Mouse (Mus musculus) embryonic facial prominence, embryonic 10.5 days (tissue): ENCODE results near the gene Adam30. TPM values are rescaled to one million over a fixed set of nuclear protein-coding genes. Genes with fewer than 3 reads are reported as not detected.
"Not testable (repeated sequence)": the region's sequence is repeated elsewhere in the genome, so short reads cannot be mapped to it uniquely, and the experiment has no call there.

ENCODE experiments used
- DNase-seq: peaks from one replicate; pipeline ENCODE4 v3.0.0-alpha.2; 2017; ENCODE audit warnings: low spot score
- H3K27ac ChIP-seq: fragments of 300-500 bp; sonication (generic); replicated peaks from 2 replicates; pipeline ENCODE4 v1.5.1; 2016; ENCODE audit warnings: mild to moderate bottlenecking
- H3K27me3 ChIP-seq: fragments of 300-500 bp; sonication (generic); replicated peaks from 2 replicates; pipeline ENCODE4 v1.6.1; 2016; ENCODE audit warnings: low read depth, mild to moderate bottlenecking; ENCODE audit not compliant: poor library complexity, severe bottlenecking
- H3K36me3 ChIP-seq: fragments of 300-500 bp; sonication (generic); replicated peaks from 2 replicates; pipeline ENCODE4 v1.6.1; 2016; ENCODE audit warnings: mild to moderate bottlenecking, moderate library complexity
- H3K4me1 ChIP-seq: fragments of 300-500 bp; sonication (generic); 2 replicates; pipeline ENCODE4 v1.6.1; 2016
- H3K4me3 ChIP-seq: fragments of 300-500 bp; sonication (generic); 2 replicates; pipeline ENCODE4 v1.5.1; 2016; ENCODE audit warnings: mild to moderate bottlenecking, moderate library complexity
- H3K9me3 ChIP-seq: fragments of 300-500 bp; sonication (generic); 2 replicates; pipeline ENCODE4 v1.6.1; 2016; ENCODE audit warnings: mild to moderate bottlenecking
- WGBS: fragments of 180-500 bp; shearing (Covaris S2); methylation state at CpG from one replicate; pipeline ENCODE4 v1.1.7; 2016; 5-methylcytosine and 5-hydroxymethylcytosine counted together
- polyA plus RNA-seq: library from polyadenylated mRNA; unstranded; fragments of >200 nt; fragmentation: Nextera tagmentation; extraction: Ambion mirVana; gene quantifications from 2 replicates; pipeline ENCODE4 v1.2.1, GENCODE M21; 2016

The Adam30 gene
- not detected in 2 replicates for polyA plus RNA-seq

DNA sequence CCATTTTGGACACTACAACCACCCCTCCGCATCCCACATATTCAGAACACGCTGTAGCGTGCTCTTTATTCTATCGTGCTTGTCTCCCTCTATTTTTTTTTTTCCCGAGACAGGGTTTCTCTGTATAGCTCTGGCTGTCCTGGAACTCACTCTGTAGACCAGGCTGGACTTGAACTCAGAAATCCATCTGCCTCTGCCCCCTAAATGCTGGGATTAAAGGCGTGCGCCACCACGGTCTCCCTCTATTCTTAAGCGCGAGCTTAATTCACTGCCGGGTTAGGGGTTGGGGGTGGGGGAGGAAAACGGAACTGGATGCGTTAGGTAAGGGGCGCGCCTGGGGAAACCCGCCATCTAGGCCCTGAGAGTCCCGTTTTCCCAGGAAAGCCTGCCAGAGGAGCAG, at the start of gene Adam30:
Adam30 (plus strand) TSS at position 301 of the 400 bp plus-strand sequence.
- Histone ChIP-seq H3K27ac (no peak within 1 kb of the TSS), H3K9me3 (no peaks in the 10 kb centered on the region), H3K4me3 (no peak within 1 kb of the TSS), H3K27me3 (no peaks in the 10 kb centered on the region), H3K36me3 (no peaks in the 10 kb centered on the region), H3K4me1 (no peaks in the 10 kb centered on the region; the same call in 1 of the 2 replicates)
- 80% methylated on average over 17 of the region's 17 CpGs for WGBS
- no peak for DNase-seq

- peaks cover 97% of the 10 kb centered on the region for H3K36me3 ChIP-seq
- no peak overlapping the region for H3K27ac ChIP-seq
- peaks cover 6% of the 10 kb centered on the region for H3K4me1 ChIP-seq
- no peak overlapping the region for H3K4me3 ChIP-seq
- WGBS: 91% methylated on average over 3 of the region's 3 CpGs
- DNase-seq: no peak
- no peaks in the 10 kb centered on the region for H3K27me3 ChIP-seq
- H3K9me3 ChIP-seq: no peaks in the 10 kb centered on the region
Observed at GRCm38 (mm10) chr3:98118252-98118651, 42.2 kb upstream of the Adam30 start.

DNA sequence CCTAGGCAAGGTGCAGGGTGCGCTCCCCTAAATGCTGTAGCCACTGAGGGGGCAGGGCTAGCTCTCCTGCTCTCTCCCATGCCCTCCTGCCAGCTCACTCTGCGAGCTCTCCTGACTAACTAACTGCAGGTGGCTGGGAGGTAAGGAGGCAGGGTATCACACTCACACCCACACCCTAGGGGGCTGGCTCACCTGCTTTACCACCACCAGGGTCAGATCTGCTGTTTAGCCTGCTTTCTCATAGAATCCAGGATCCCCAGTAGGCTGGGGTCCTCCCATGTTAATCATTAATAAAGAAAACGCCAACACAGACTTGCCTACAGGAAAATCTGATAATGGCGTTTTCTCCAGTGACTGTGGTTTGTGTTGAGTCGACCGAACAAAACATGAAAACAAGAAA, 41.1 kb upstream of the Adam30 start:
- H3K4me1 ChIP-seq: peaks cover 6% of the 10 kb centered on the region
- no peak for DNase-seq
- H3K4me3 ChIP-seq: no peak overlapping the region
- H3K27me3 ChIP-seq: no peaks in the 10 kb centered on the region
- H3K9me3 ChIP-seq: no peaks in the 10 kb centered on the region
- H3K36me3 ChIP-seq: peaks cover 97% of the 10 kb centered on the region
- 86% methylated on average over 6 of the region's 6 CpGs for WGBS
- no peak overlapping the region for H3K27ac ChIP-seq

- Histone ChIP-seq H3K4me1 (peaks cover 6% of the 10 kb centered on the region), H3K4me3 (no peak overlapping the region), H3K27ac (no peak overlapping the region), H3K27me3 (no peaks in the 10 kb centered on the region), H3K36me3 (peaks cover 96% of the 10 kb centered on the region), H3K9me3 (no peaks in the 10 kb centered on the region)
- 37% methylated on average over 6 of the region's 6 CpGs for WGBS
- DNase-seq: no peak
Observed at GRCm38 (mm10) chr3:98120884-98121283, 39.5 kb upstream of the Adam30 start.

DNA sequence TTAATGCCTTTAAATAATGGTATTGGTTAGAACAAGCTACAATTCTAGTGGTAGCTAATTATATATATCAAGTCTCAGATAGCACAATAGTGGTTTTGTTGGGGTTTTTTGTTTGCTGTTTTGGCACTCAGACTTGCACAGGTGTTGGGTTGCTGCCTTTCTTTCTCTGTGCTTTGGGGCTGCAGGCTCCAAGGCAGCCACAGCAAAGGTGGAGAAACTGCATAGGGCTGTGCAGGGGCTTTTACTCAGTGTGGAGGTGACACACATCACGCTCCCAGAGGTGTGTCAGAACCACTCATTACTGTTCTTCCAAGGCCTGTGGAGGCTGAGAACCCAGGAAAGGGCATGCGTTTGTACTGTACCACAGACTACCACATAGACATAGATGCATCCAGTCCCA, 32.7 kb upstream of the Adam30 start:
- H3K4me1 ChIP-seq: no peaks in the 10 kb centered on the region
- no peak overlapping the region for H3K4me3 ChIP-seq
- no peak overlapping the region for H3K27ac ChIP-seq
- no peak for DNase-seq
- WGBS: 89% methylated on average over 2 of the region's 2 CpGs
- peaks cover 99% of the 10 kb centered on the region for H3K36me3 ChIP-seq
- no peaks in the 10 kb centered on the region for H3K27me3 ChIP-seq
- no peaks in the 10 kb centered on the region for H3K9me3 ChIP-seq

DNA sequence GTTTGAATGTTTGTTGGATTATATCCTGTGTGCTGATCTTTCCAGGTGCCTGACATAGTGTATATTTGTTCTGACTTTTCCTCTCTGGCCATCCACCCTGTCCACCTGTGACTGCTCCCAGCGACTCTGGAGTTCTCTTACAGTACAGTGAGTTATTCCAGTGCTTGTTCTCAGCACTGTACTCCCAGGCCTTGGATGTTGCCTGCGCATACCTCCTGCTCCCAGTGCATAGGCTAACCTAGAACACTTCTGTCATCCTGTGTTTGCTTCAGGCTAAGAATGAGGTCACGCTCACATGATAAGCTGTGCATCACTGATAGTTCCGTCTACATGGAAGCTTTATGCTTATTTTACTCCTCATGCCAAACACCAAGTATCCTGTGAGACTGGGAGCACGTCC, 31.7 kb upstream of the Adam30 start:
- no peak for DNase-seq
- H3K36me3 ChIP-seq: peaks cover 99% of the 10 kb centered on the region
- H3K4me3 ChIP-seq: no peak overlapping the region
- H3K27ac ChIP-seq: no peak overlapping the region
- no peaks in the 10 kb centered on the region for H3K4me1 ChIP-seq
- H3K27me3 ChIP-seq: no peaks in the 10 kb centered on the region
- no peaks in the 10 kb centered on the region for H3K9me3 ChIP-seq
- WGBS: 91% methylated on average over 5 of the region's 5 CpGs

GRCm38 (mm10) chr3:98132140-98132539, 28.3 kb upstream of the Adam30 start:
- peaks cover 98% of the 10 kb centered on the region for H3K36me3 ChIP-seq
- 90% methylated on average over 4 of the region's 4 CpGs for WGBS

DNA sequence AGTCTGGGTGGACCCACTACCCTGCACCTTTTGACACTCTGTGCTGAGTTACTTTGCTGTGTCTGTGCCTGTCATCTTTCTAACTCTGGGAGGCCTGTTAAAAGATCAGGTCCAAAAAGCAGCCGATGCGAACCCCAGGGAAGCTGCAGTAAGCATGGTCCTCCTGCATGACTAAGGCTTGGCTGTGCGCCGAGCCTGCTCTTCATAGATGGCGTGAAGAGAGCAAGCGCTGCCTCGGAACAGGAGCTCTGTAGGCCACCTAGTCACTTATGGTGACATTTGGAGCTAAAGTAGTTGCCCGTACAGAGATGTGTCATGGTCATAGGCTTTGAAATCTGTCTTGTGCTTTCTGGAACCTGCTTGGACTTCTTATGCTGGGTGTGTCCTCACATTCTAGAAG, 27.8 kb upstream of the Adam30 start:
- DNase-seq: no peak
- Histone ChIP-seq H3K4me3 (no peak overlapping the region), H3K9me3 (no peaks in the 10 kb centered on the region), H3K4me1 (no peaks in the 10 kb centered on the region), H3K27ac (no peak overlapping the region), H3K36me3 (peaks cover 98% of the 10 kb centered on the region), H3K27me3 (no peaks in the 10 kb centered on the region)
- WGBS: 96% methylated on average over 8 of the region's 8 CpGs

More at GRCm38 (mm10) chr3:98132140-98132539, 28.3 kb upstream of the Adam30 start:
- not testable (repeated sequence) for H3K27me3 ChIP-seq, H3K27ac ChIP-seq, H3K9me3 ChIP-seq, DNase-seq, H3K4me1 ChIP-seq, H3K4me3 ChIP-seq

DNA sequence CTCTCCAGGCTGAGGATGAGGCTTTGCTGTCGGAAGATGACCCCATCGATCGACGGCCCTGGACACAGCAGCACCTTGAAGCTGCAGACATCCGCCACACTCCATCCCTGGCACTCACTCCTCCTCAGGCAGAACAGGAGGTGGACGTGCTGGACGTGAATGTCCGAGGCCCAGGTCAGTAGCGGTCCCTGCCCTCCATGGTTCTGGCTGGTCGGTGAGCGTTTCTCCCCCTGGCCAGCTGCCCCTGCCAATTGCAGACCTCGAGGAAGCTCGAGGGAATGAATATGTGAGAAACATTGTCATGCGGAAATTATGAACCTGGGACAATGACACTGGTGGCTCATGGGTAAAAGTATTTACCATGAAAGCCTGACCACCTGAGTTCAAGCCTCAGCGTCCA, 19.0 kb upstream of the Adam30 start:
- DNase-seq: no peak
- whole genome bisulfite sequencing: 93% methylated on average over 15 of the region's 15 CpGs
- Histone ChIP-seq H3K27ac (no peak overlapping the region), H3K27me3 (no peaks in the 10 kb centered on the region), H3K4me3 (no peak overlapping the region), H3K4me1 (no peaks in the 10 kb centered on the region), H3K9me3 (no peaks in the 10 kb centered on the region), H3K36me3 (peaks cover 100% of the 10 kb centered on the region)

GRCm38 (mm10) chr3:98142862-98143261, 17.6 kb upstream of the Adam30 start:
- Histone ChIP-seq H3K27ac (no peak overlapping the region), H3K4me3 (no peak overlapping the region), H3K27me3 (no peaks in the 10 kb centered on the region), H3K4me1 (no peaks in the 10 kb centered on the region), H3K36me3 (peaks cover 100% of the 10 kb centered on the region), H3K9me3 (no peaks in the 10 kb centered on the region)
- no peak for DNase-seq
- 96% methylated on average over 13 of the region's 13 CpGs for WGBS

- Histone ChIP-seq H3K27ac (peak overlapping the region; percentile 35; the same call in 1 of the 2 replicates), H3K4me1 (no peaks in the 10 kb centered on the region), H3K4me3 (no peak overlapping the region), H3K9me3 (no peaks in the 10 kb centered on the region), H3K27me3 (no peaks in the 10 kb centered on the region), H3K36me3 (peaks cover 98% of the 10 kb centered on the region)
- 78% methylated on average over 10 of the region's 10 CpGs for WGBS
- DNase-seq: no peak
Observed at GRCm38 (mm10) chr3:98145204-98145603, 15.2 kb upstream of the Adam30 start.

- H3K27me3 ChIP-seq: no peaks in the 10 kb centered on the region
- 95% methylated on average over 29 of the region's 29 CpGs for WGBS
- no peaks in the 10 kb centered on the region for H3K9me3 ChIP-seq
- no peaks in the 10 kb centered on the region for H3K4me1 ChIP-seq
- no peak overlapping the region for H3K27ac ChIP-seq
- no peak for DNase-seq
- peaks cover 95% of the 10 kb centered on the region for H3K36me3 ChIP-seq
- no peak overlapping the region for H3K4me3 ChIP-seq
Observed at GRCm38 (mm10) chr3:98146471-98147410, 13.7 kb upstream of the Adam30 start.

DNA sequence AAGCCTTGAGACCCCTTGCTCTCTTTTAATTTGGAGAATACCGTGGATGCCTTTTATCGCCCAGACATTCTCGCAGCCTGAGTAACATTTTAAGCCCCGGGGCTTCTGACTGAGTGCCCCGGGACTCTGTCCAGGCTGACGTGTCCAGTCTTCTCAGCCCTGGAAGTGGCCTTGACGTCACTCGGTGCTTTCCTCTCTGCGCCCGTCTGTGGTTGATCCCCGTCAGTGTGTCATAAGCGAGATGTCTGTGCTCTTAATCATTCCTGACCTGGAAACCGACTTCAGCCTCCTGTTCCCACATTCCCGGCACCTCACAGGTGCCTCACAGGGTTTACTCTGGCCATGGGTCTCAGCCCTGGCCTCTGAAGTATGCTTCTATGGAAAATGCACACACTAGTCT, 12.7 kb upstream of the Adam30 start:
- Histone ChIP-seq H3K27me3 (no peaks in the 10 kb centered on the region), H3K4me1 (no peaks in the 10 kb centered on the region), H3K27ac (no peak overlapping the region), H3K36me3 (peaks cover 89% of the 10 kb centered on the region), H3K9me3 (no peaks in the 10 kb centered on the region), H3K4me3 (no peak overlapping the region)
- no peak for DNase-seq
- 94% methylated on average over 14 of the region's 14 CpGs for WGBS
